Mouse (Mus musculus) yolk sac, embryonic 10.5 days (tissue): Measurements from ENCODE around the gene 4930518I15Rik.
"Not testable (repeated sequence)": the region's sequence is repeated elsewhere in the genome, so short reads cannot be mapped to it uniquely, and the experiment has no call there.

Source experiments
- DNase-seq: peaks from one replicate; pipeline ENCODE4 v3.0.0-alpha.2; 2017; ENCODE audit warnings: low spot score

4930518I15Rik gene

GRCm38 (mm10) chr2:156857835-156858234 is at the start of gene 4930518I15Rik:
Gene 4930518I15Rik, minus strand, starts transcription at chr2:156857946.
- no peak for DNase-seq

GRCm38 (mm10) chr2:156905931-156906330 is 48.2 kb upstream of the 4930518I15Rik start:
- not testable (repeated sequence) for DNase-seq

GRCm38 (mm10) chr2:156904976-156905717 is 47.4 kb upstream of the 4930518I15Rik start:
- DNase-seq = peak; percentile 21

- no peak for DNase-seq
These were observed 45.6 kb upstream of the 4930518I15Rik start for GRCm38 (mm10) chr2:156903367-156903766.

GRCm38 (mm10) chr2:156902411-156902810 is 44.7 kb upstream of the 4930518I15Rik start:
- not testable (repeated sequence) for DNase-seq

- DNase-seq = no peak
These were observed 44.1 kb upstream of the 4930518I15Rik start for GRCm38 (mm10) chr2:156901883-156902282.

- no peak for DNase-seq
These were observed 43.6 kb upstream of the 4930518I15Rik start for GRCm38 (mm10) chr2:156901344-156901743.

- no peak for DNase-seq
These were observed 41.4 kb upstream of the 4930518I15Rik start for GRCm38 (mm10) chr2:156899184-156899583.

- no peak for DNase-seq
These were observed 40.6 kb upstream of the 4930518I15Rik start for GRCm38 (mm10) chr2:156898374-156898773.

- no peak for DNase-seq
These were observed 39.3 kb upstream of the 4930518I15Rik start for GRCm38 (mm10) chr2:156897034-156897433.

GRCm38 (mm10) chr2:156896384-156896914 is 38.7 kb upstream of the 4930518I15Rik start:
- DNase-seq = no peak

GRCm38 (mm10) chr2:156894496-156895265 is 36.9 kb upstream of the 4930518I15Rik start:
- no peak for DNase-seq

GRCm38 (mm10) chr2:156892821-156893220 is 35.1 kb upstream of the 4930518I15Rik start:
- no peak for DNase-seq

- no peak for DNase-seq
These were observed 34.5 kb upstream of the 4930518I15Rik start for GRCm38 (mm10) chr2:156892240-156892639.

- DNase-seq = no peak
These were observed 30.7 kb upstream of the 4930518I15Rik start for GRCm38 (mm10) chr2:156888490-156888889.

GRCm38 (mm10) chr2:156887017-156887416 is 29.3 kb upstream of the 4930518I15Rik start, which contains the start of gene Sla2:
Gene Sla2, minus strand, starts transcription at chr2:156887192.
- DNase-seq = no peak

GRCm38 (mm10) chr2:156886084-156886631 is 28.4 kb upstream of the 4930518I15Rik start:
- DNase-seq = no peak

- not testable (repeated sequence) for DNase-seq
These were observed 27.9 kb upstream of the 4930518I15Rik start for GRCm38 (mm10) chr2:156885666-156886065.

GRCm38 (mm10) chr2:156884396-156885211 is 26.9 kb upstream of the 4930518I15Rik start:
- no peak for DNase-seq

- DNase-seq = no peak
These were observed 24.8 kb upstream of the 4930518I15Rik start for GRCm38 (mm10) chr2:156882431-156883001.

- DNase-seq = no peak
These were observed 21.8 kb upstream of the 4930518I15Rik start for GRCm38 (mm10) chr2:156879541-156879940.
